Mouse (Mus musculus): ENCODE results near the gene Nebl.

- TF ChIP-seq CTCF (IDR thresholded peaks at IDR 0.05; ENCODE audit: low read depth) (no peak), EP300 (IDR thresholded peaks at IDR 0.05; ENCODE audit: low read depth) (no peak)
Measured at GRCm38 (mm10) chr2:17723268-17724019, 7.8 kb downstream of the Nebl start.

Data from liver, postnatal 0 days (tissue).